Mouse (Mus musculus): ENCODE data around the gene Fbxl13. TPM values are rescaled to one million over a fixed set of nuclear protein-coding genes. Genes with fewer than 3 reads are reported as not detected.

Fbxl13 gene
- polyA plus RNA-seq, 1 experiment: 0.59 TPM

DNA sequence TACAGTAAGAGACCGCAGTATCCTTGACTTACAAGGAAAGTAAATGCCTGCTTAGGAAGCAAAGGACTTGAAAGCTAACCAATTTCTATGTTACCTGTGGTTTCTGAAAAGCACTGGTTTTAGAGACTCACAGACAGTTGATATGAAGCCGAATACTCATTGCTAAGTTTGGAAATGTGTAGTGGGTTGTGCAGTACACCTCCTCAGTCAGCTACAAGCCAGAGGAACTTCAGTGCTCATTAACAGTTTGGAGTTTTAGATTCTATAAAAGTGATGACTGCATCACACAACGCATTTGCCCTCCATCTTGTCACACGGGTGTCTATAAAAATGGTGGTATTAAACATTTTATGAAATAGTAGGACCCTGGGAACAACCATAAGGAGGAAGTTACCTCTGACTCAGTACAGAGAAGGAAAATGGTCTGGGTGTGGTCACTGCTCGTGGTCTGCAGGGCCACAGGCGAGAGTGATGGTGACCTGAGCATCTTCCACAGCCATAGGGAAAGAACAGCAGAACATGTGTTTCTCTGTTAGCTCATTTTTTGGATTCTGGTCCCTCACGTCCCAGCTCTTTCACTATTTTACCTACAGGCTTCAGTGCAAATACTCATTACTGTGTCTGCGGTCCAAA is 160.1 kb downstream of the Fbxl13 start:
- no peak for DNase-seq (ENCODE audit: low read depth)

GRCm38 (mm10) chr5:21483275-21483674 is 162.2 kb downstream of the Fbxl13 start:
- no peak for DNase-seq (ENCODE audit: low read depth)

DNA sequence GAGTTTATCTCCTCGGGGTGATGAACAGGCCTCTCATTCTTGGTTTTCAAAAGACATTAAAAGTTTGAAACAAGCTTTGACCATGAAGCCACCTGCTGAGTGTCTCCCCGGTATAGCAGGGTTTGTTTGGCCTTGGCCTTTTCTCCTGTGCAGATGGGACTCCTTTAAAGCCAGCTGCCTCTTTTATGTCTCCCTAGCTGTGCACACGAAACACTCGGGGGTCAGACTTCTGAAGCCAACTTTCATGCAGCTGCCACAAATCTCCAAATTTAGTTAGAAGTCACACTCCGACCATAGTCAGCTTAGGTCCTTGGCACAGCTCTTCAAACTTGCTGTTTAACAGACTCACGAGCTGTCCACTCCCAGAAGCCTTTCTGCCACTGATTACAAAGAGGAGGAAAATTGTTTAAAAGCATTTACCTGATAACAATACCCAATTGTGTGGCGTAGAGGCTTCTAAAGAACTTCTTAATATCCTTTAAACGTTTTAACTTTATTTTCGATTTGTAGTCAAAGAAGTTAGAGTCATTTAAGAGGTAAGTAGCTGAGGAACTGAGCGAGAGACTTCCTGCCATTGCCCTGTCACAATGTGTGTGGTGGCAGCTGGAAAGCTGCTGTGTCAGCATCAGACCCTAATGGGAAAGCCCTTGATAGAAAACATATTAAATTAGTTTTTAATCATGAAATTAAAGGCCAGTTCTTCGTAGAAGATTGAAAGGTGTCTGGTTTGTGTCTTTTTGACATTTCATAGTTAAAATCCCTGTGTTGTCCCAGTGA is 162.8 kb downstream of the Fbxl13 start:
- no peak for DNase-seq (ENCODE audit: low read depth)

- DNase-seq (ENCODE audit: low read depth): no peak
These were observed 163.9 kb downstream of the Fbxl13 start for GRCm38 (mm10) chr5:21481521-21481920.

DNA sequence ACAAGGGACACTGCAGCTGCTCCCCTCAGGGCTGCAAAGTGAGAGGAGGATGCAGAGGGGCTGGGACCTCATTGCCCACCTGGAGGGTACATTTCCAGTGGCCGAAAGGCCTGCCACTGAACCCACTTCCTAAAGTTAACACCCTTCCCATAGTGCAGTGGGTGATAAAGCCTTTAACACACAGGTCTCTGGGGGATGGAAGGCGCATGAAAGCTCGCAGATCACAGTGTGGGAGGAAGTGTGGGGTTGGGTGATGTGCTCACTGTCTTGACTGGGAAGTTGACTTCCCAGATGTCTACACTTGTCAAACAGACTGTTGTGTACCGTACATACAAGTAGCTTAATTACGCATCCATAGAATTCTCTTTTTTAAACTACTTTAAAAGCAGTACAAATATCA is 165.7 kb downstream of the Fbxl13 start:
- no peak for DNase-seq (ENCODE audit: low read depth)

DNA sequence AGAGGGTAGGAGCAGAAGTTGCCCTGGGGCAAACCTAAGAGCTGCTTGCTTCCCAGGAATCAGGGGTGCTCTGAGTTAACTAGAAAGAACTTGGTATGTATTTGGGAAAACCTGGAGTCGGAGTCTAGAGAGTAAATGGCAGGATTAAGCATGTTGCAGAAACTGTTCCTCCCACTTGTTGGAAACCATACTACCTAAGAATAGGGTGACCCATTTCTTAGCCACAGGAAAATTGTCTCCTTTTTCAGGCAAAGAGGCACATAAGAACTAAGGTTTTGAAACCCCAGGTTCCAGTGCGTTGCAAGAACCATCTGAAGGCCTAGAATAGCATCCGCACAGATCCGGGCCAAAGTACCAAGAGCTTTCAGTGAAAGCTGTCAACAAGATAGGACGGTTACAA is 167.0 kb downstream of the Fbxl13 start:
- no peak for DNase-seq (ENCODE audit: low read depth)

- no peak for DNase-seq (ENCODE audit: low read depth)
These were observed 177.3 kb downstream of the Fbxl13 start for GRCm38 (mm10) chr5:21468100-21468499.

DNA sequence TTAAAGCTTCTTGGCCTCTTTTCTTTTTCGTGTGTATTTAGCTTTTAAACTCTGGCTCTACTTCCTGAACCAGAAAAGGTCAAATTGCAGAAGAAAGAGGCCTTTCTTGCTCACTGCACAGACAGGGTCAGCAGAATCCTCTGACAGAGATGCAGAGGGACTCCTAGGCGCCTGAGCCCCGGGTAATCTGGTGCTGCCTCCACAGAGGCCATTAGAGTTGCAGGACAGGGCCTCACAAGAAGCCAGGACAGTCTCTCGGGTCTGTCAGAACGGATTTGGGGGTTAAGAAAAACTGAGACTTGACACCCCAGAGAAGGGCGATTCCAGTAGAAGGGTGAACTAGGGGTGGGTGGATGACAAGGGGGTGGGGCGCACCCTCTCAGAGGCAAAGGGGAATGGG is 178.0 kb downstream of the Fbxl13 start:
- DNase-seq (ENCODE audit: low read depth): no peak

GRCm38 (mm10) chr5:21440833-21441530 is 204.5 kb downstream of the Fbxl13 start:
- DNase-seq (ENCODE audit: low read depth): no peak

DNA sequence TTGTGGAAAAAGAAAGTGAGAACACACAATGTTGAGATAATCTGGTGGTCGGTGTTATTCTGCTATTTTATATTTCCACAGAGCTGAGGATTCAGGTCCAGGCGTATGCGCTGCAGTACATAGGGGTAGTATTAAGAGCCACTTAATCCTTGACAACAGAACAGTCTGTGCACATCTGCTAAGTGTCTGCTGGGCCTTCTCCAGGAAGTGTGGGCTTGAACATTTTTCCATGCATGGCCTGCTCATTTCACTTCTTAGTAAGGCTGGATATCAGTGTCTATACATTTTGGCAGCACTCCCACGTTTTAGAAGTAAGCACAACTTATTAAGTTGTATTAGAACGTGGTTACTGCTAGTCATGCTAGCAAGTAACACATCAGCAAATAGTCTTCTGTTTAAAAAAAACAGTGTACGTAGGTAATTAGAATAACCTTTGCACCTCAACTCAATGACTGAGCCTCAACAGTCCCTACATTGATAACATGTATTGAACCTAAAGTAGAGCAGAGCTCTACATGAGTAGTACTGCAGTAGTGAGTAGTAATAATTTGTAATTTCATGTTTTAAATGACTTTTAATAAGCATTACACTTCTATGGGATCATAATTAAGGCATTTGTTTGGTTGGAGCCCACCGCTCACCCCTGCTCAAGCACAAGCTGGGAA is 205.9 kb downstream of the Fbxl13 start:
- DNase-seq (ENCODE audit: low read depth): no peak

GRCm38 (mm10) chr5:21438428-21438827 is 207.0 kb downstream of the Fbxl13 start:
- no peak for DNase-seq (ENCODE audit: low read depth)

DNA sequence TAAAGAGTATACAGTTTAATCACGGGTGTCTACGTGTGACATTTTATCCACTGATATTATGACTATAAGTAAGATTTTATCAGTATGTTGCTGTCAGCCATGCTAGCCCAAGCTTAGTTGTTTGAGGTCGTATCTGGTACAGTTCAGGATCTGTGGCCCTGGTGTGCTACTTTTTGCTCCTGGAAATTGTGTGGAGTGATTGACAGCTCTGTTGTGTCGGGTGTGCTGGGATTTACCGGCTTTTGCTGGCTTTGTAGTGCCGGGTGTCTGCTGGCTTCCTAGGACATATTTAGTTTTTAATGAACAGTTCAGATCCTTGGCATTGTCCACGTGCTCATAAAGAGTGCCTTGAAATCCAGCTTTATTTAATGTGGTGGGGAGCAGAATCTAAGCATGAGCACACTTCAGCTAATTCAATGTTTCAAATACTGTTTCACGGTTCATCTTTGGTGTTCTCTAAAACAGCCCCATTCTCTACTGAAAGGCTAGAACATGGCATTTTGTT is 208.9 kb downstream of the Fbxl13 start:
- no peak for DNase-seq (ENCODE audit: low read depth)

DNA sequence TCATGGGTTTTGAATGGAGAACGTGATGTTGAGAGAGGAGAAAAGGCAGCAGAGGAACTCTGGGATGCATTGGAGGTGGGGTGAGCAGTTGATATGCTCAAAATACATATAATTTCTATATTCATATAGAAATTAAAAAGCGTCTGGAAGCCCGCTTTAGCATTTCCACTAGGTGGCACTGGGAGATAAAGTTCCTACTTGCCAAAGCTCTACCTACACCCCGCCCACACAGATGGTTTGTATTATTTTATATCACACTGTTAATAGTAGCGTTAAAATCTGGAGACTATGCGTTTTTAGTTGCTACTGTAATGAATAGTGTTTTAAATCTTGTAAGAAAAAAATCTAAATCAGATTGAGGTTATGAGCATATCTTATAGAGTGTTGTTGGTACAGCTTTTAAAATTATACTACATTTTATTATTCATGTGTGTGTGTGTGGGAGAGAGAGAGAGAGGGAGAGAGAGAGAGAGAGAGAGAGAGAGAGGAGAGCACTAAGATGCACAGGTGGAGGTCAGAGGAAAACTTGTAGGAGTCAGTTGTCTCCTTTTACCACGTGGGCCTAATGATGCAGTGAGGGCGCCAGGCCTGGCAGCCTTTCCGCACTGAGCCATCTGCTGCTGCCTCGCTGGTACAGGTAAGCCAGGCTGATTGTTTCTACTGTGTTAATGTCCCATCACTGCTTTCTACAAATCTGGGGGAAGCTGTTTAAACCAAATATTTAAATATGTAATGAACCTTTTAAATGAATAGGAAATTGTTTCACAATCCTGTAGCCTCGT is 211.1 kb downstream of the Fbxl13 start:
- no peak for DNase-seq (ENCODE audit: low read depth)

Other genes with a start within 250 kb of the Fbxl13 start
- gene Ccdc146, start 221.0 kb downstream of the Fbxl13 start, polyA plus RNA-seq (2012; rRNA removed): 0.26 and 0.47 TPM in 2 replicates
- gene Fam185a, start 220.7 kb downstream of the Fbxl13 start, polyA plus RNA-seq (2012; rRNA removed): 0.99 and 2.2 TPM in 2 replicates
- 6.2 and 7.0 TPM in 2 replicates for gene Lrrc17, start 102.1 kb downstream of the Fbxl13 start, polyA plus RNA-seq (2012; rRNA removed)
- 31.1 and 32.2 TPM in 2 replicates for gene Armc10, start 179 bp upstream of the Fbxl13 start, polyA plus RNA-seq (2012; rRNA removed)
- 11.1 and 11.2 TPM in 2 replicates for gene Napepld, start 55.8 kb upstream of the Fbxl13 start, polyA plus RNA-seq (2012; rRNA removed)
- gene Pmpcb, start 91.5 kb upstream of the Fbxl13 start, polyA plus RNA-seq (2012; rRNA removed): 40.0 and 50.6 TPM in 2 replicates
- gene Dnajc2, start 139.6 kb upstream of the Fbxl13 start, polyA plus RNA-seq (2012; rRNA removed): 5.3 and 7.1 TPM in 2 replicates
- gene Psmc2, start 139.6 kb upstream of the Fbxl13 start, polyA plus RNA-seq (2012; rRNA removed): 39.0 and 41.2 TPM in 2 replicates
- gene Slc26a5, start 220.0 kb upstream of the Fbxl13 start, polyA plus RNA-seq (2012; rRNA removed): not detected in 2 replicates